Mouse (Mus musculus): ENCODE measurements around the gene Mpp3.

DNA sequence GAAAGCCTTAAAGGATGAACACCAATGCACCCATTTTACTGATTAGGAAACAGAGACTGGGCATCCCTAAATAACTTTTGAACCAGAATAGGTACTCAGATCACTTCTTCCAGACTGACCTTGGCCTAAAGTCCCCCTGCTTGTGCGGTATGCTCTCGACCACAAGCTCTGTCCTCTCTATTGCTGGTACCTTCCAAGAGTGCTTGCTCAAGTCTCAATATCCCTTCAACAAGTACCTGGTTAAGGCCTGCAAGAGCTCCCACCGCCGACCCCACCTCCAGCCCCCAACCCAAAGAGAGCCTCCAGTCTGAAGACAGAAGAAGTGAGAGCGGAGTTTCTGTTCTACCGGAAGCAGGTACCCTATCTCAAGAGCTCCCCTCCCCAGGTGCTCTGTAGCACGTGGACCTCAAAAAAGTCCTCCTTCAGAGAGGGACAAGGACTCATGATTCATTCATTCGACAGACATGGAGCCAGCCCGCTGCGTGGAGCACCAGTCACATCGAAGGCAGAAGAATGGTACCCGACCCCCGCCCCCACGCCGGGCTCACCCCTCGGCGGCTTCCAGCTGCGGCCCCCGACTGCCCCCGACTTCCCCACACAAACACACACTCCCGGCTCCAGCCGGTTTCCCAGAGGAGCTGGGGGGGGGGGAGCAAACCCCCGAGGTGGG is 2.1 kb downstream of the Mpp3 start:
- no peak for TF ChIP-seq POLR2A (IDR thresholded peaks at IDR 0.05; ENCODE audit: insufficient read length, low read depth)
- no peak for TF ChIP-seq USF1 (IDR thresholded peaks at IDR 0.05; ENCODE audit: low read depth)
- no peak for TF ChIP-seq POLR2AphosphoS2 (IDR thresholded peaks at IDR 0.05; ENCODE audit: insufficient read length, low read depth)
- no peak for TF ChIP-seq CEBPB (IDR thresholded peaks at IDR 0.05; ENCODE audit: insufficient read depth, poor library complexity, severe bottlenecking)
- no peak for TF ChIP-seq REST (IDR thresholded peaks at IDR 0.05; ENCODE audit: insufficient read depth, insufficient read length)
- no peak for TF ChIP-seq TCF12 (IDR thresholded peaks at IDR 0.05; ENCODE audit: insufficient read depth, poor library complexity, severe bottlenecking)
- no peak for TF ChIP-seq TCF3 (IDR thresholded peaks at IDR 0.05; ENCODE audit: insufficient read length, low read depth)
- TF ChIP-seq MAX (IDR thresholded peaks at IDR 0.05; ENCODE audit: low read depth), result no peak
- TF ChIP-seq MYOD1 (IDR thresholded peaks at IDR 0.05; ENCODE audit: control insufficient read depth in 1 of 3, insufficient read length in 2 of 3, low read depth in 2 of 3), result no peak
- TF ChIP-seq MYOG (IDR thresholded peaks at IDR 0.05; ENCODE audit: control insufficient read depth in 1 of 3, insufficient read depth in 1 of 3, insufficient read length in 2 of 3, low read depth in 2 of 3), result no peak
- no peak for TF ChIP-seq E2F4 (IDR thresholded peaks at IDR 0.05; ENCODE audit: insufficient read depth)
- TF ChIP-seq SRF (IDR thresholded peaks at IDR 0.05; ENCODE audit: control insufficient read depth, insufficient read length, low read depth), result no peak
